Mouse (Mus musculus) lung, embryonic 14.5 days (tissue): ENCODE measurements at regions not wholly inside any gene's neighbourhood (a gene's known extent, or its start where the extent isn't known, plus 50 kb on each side); places are given as distances from the start of the nearest gene placed in this dataset.
"Not testable (repeated sequence)": the region's sequence is repeated elsewhere in the genome, so short reads cannot be mapped to it uniquely, and the experiment has no call there.

Source experiments
- ATAC-seq: fragments of 200-750 bp; cut with Nextera tagmentation; 2 replicates; pipeline ENCODE4 v1.8.0; 2017; ENCODE audit warnings: mild to moderate bottlenecking, moderate TSS enrichment, moderate library complexity; ENCODE audit not compliant: insufficient read depth
- DNase-seq: peaks from one replicate; pipeline ENCODE4 v3.0.0-alpha.2; 2015
- H3K27ac ChIP-seq: fragments of 300-500 bp; sonication (generic); 2 replicates; pipeline ENCODE4 v1.5.1; 2014; ENCODE audit warnings: low read depth, mild to moderate bottlenecking, moderate library complexity
- H3K27me3 ChIP-seq: fragments of 300-500 bp; sonication (generic); 2 replicates; pipeline ENCODE4 v1.6.1; 2014; ENCODE audit warnings: low read length, control low read depth; ENCODE audit not compliant: insufficient read depth
- H3K36me3 ChIP-seq: fragments of 300-500 bp; sonication (generic); 2 replicates; pipeline ENCODE4 v1.6.1; 2014; ENCODE audit warnings: control low read depth; ENCODE audit not compliant: insufficient read depth
- H3K4me1 ChIP-seq: fragments of 300-500 bp; sonication (generic); 2 replicates; pipeline ENCODE4 v1.6.1; 2014; ENCODE audit warnings: antibody characterized with exemption, control low read depth; ENCODE audit not compliant: insufficient read depth
- H3K4me2 ChIP-seq: fragments of 300-500 bp; sonication (generic); 2 replicates; pipeline ENCODE4 v1.6.1; 2014; ENCODE audit warnings: mild to moderate bottlenecking
- H3K4me3 ChIP-seq: fragments of 300-500 bp; sonication (generic); 2 replicates; pipeline ENCODE4 v1.5.1; 2014; ENCODE audit warnings: low read depth, low read length
- H3K9ac ChIP-seq: fragments of 300-500 bp; sonication (generic); 2 replicates; pipeline ENCODE4 v1.6.1; 2014
- H3K9me3 ChIP-seq: fragments of 300-500 bp; sonication (generic); 2 replicates; pipeline ENCODE4 v1.6.1; 2016; ENCODE audit warnings: low read depth, low read length, control low read depth
- CTCF ChIP-seq: IDR thresholded peaks from 2 replicates; pipeline ENCODE4 v1.5.1; 2016; ENCODE audit warnings: antibody characterized with exemption, low read depth
- WGBS: fragments of 180-500 bp; shearing (Covaris S2); extraction: QIAGEN DNeasy Blood & Tissue Kit; methylation state at CpG from one replicate; pipeline ENCODE4 v1.1.7; 2014; 5-methylcytosine and 5-hydroxymethylcytosine counted together

- no peak overlapping the region for H3K9ac ChIP-seq
- H3K4me3 ChIP-seq = no peak overlapping the region
- WGBS = 46% methylated on average over 1 of the region's 1 CpGs
- no peaks in the 10 kb centered on the region for H3K4me1 ChIP-seq
- H3K27me3 ChIP-seq = no peaks in the 10 kb centered on the region
- TF ChIP-seq CTCF = no peak
- H3K9me3 ChIP-seq = no peaks in the 10 kb centered on the region
- ATAC-seq (no peak), DNase-seq (no peak)
- no peak overlapping the region for H3K4me2 ChIP-seq
- H3K36me3 ChIP-seq = no peaks in the 10 kb centered on the region
- no peak overlapping the region for H3K27ac ChIP-seq
These were observed 156.4 kb upstream of the Map1b start for GRCm38 (mm10) chr13:99672714-99673113.

GRCm38 (mm10) chr13:99671747-99672146, 155.4 kb upstream of the Map1b start:
- Histone ChIP-seq H3K4me3 (no peak overlapping the region), H3K27me3 (no peaks in the 10 kb centered on the region), H3K36me3 (no peaks in the 10 kb centered on the region), H3K4me2 (no peak overlapping the region), H3K9ac (no peak overlapping the region), H3K27ac (no peak overlapping the region), H3K4me1 (no peaks in the 10 kb centered on the region), H3K9me3 (no peaks in the 10 kb centered on the region)
- DNase-seq (no peak), ATAC-seq (no peak)
- no peak for TF ChIP-seq CTCF
- WGBS = 52% methylated on average over 10 of the region's 10 CpGs

- no peak overlapping the region for H3K4me3 ChIP-seq
- no peaks in the 10 kb centered on the region for H3K27me3 ChIP-seq
- H3K9ac ChIP-seq = no peak overlapping the region
- 70% methylated on average over 8 of the region's 8 CpGs for WGBS
- no peaks in the 10 kb centered on the region for H3K36me3 ChIP-seq
- no peak for ATAC-seq
- H3K27ac ChIP-seq = no peak overlapping the region
- H3K9me3 ChIP-seq = no peaks in the 10 kb centered on the region
- H3K4me2 ChIP-seq = no peak overlapping the region
- no peak for TF ChIP-seq CTCF
- no peaks in the 10 kb centered on the region for H3K4me1 ChIP-seq
- DNase-seq = no peak
These were observed 153.7 kb upstream of the Map1b start for GRCm38 (mm10) chr13:99669987-99670534.

- H3K9ac ChIP-seq = no peak overlapping the region
- H3K4me3 ChIP-seq = no peak overlapping the region
- DNase-seq = no peak
- ATAC-seq = no peak
- no peaks in the 10 kb centered on the region for H3K36me3 ChIP-seq
- 76% methylated on average over 8 of the region's 8 CpGs for WGBS
- no peak overlapping the region for H3K27ac ChIP-seq
- no peak for TF ChIP-seq CTCF
- H3K4me2 ChIP-seq = no peak overlapping the region
- H3K4me1 ChIP-seq = no peaks in the 10 kb centered on the region
- no peaks in the 10 kb centered on the region for H3K9me3 ChIP-seq
- H3K27me3 ChIP-seq = no peaks in the 10 kb centered on the region
These were observed 152.3 kb upstream of the Map1b start for GRCm38 (mm10) chr13:99668613-99669012.

GRCm38 (mm10) chr13:99666086-99666485, 149.7 kb upstream of the Map1b start:
- Histone ChIP-seq H3K9me3 (no peaks in the 10 kb centered on the region), H3K27ac (no peak overlapping the region), H3K9ac (no peak overlapping the region), H3K4me1 (no peaks in the 10 kb centered on the region), H3K27me3 (no peaks in the 10 kb centered on the region), H3K36me3 (no peaks in the 10 kb centered on the region), H3K4me2 (no peak overlapping the region), H3K4me3 (no peak overlapping the region)
- 64% methylated on average over 7 of the region's 7 CpGs for WGBS
- DNase-seq (no peak), ATAC-seq (no peak)
- TF ChIP-seq CTCF = no peak

- not testable (repeated sequence) for H3K9me3 ChIP-seq, H3K4me3 ChIP-seq, ATAC-seq, H3K36me3 ChIP-seq, H3K4me2 ChIP-seq, DNase-seq, H3K4me1 ChIP-seq, H3K9ac ChIP-seq, H3K27me3 ChIP-seq, H3K27ac ChIP-seq
- 88% methylated on average over 12 of the region's 12 CpGs for WGBS
These were observed 147.1 kb upstream of the Map1b start for GRCm38 (mm10) chr13:99663422-99663821.

GRCm38 (mm10) chr13:99647661-99648204, 131.4 kb upstream of the Map1b start:
- Histone ChIP-seq H3K4me3 (no peak overlapping the region), H3K4me2 (no peak overlapping the region), H3K9me3 (no peaks in the 10 kb centered on the region), H3K27me3 (no peaks in the 10 kb centered on the region), H3K27ac (no peak overlapping the region), H3K4me1 (no peaks in the 10 kb centered on the region), H3K36me3 (no peaks in the 10 kb centered on the region), H3K9ac (no peak overlapping the region)
- 53% methylated on average over 6 of the region's 6 CpGs for WGBS
- ATAC-seq = no peak
- no peak for TF ChIP-seq CTCF
- peak; percentile 3 for DNase-seq

GRCm38 (mm10) chr13:99644771-99645170, 128.4 kb upstream of the Map1b start:
- WGBS = 85% methylated on average over 1 of the region's 1 CpGs
- TF ChIP-seq CTCF = no peak
- no peaks in the 10 kb centered on the region for H3K9me3 ChIP-seq
- H3K4me2 ChIP-seq = no peak overlapping the region
- H3K27me3 ChIP-seq = no peaks in the 10 kb centered on the region
- no peak for DNase-seq
- H3K36me3 ChIP-seq = no peaks in the 10 kb centered on the region
- no peaks in the 10 kb centered on the region for H3K4me1 ChIP-seq
- ATAC-seq = no peak
- no peak overlapping the region for H3K9ac ChIP-seq
- H3K27ac ChIP-seq = no peak overlapping the region
- H3K4me3 ChIP-seq = no peak overlapping the region
